Mouse (Mus musculus) C2C12 (cell line): ENCODE results near the gene Cpne8. TPM values are rescaled to one million over a fixed set of nuclear protein-coding genes. Genes with fewer than 3 reads are reported as not detected.
"Not testable (repeated sequence)": the region's sequence is repeated elsewhere in the genome, so short reads cannot be mapped to it uniquely, and the experiment has no call there.

Experiments used
- H3K27me3 ChIP-seq: one replicate; pipeline ENCODE4 v1.6.1; 2011; ENCODE audit not compliant: control insufficient read depth, insufficient read depth, insufficient read length
- H3K36me3 ChIP-seq: one replicate; pipeline ENCODE4 v1.6.1; 2011; ENCODE audit not compliant: control insufficient read depth, insufficient read depth
- H3K4me3 ChIP-seq: one replicate; pipeline ENCODE4 v1.5.1; 2011; ENCODE audit warnings: mild to moderate bottlenecking, control low read depth; ENCODE audit not compliant: poor library complexity, insufficient read depth, severe bottlenecking
- H3K79me2 ChIP-seq: one replicate; pipeline ENCODE4 v1.6.1; 2011; ENCODE audit not compliant: control insufficient read depth, insufficient read depth
- H3K79me3 ChIP-seq: one replicate; pipeline ENCODE4 v1.6.1; 2011; ENCODE audit warnings: low read depth, control low read depth
- H3ac ChIP-seq: one replicate; pipeline ENCODE3; 2011; ENCODE audit warnings: low read depth; ENCODE audit not compliant: control insufficient read depth, insufficient read length
- CEBPB ChIP-seq: IDR thresholded peaks from one replicate; pipeline ENCODE4 v1.6.1; 2011; ENCODE audit warnings: low read depth, mild to moderate bottlenecking, control low read depth, moderate library complexity
- CTCF ChIP-seq: IDR thresholded peaks from one replicate; pipeline ENCODE4 v1.5.1; 2011; ENCODE audit not compliant: control insufficient read depth, insufficient read depth, insufficient read length
- FOSL1 ChIP-seq: IDR thresholded peaks from one replicate; pipeline ENCODE4 v1.8.0; 2011; ENCODE audit warnings: mild to moderate bottlenecking, low read length; ENCODE audit not compliant: poor library complexity, insufficient read depth, severe bottlenecking
- MAX ChIP-seq: IDR thresholded peaks from one replicate; pipeline ENCODE4 v1.6.1; 2011; ENCODE audit warnings: mild to moderate bottlenecking, control low read depth
- MYOD1 ChIP-seq: IDR thresholded peaks from one replicate; pipeline ENCODE4 v1.6.1; 2011; ENCODE audit warnings: low read depth; ENCODE audit not compliant: control insufficient read depth, insufficient read length
- MYOG ChIP-seq: IDR thresholded peaks from one replicate; pipeline ENCODE4 v1.6.1; 2011; ENCODE audit not compliant: control insufficient read depth, insufficient read length; ENCODE audit errors: extremely low read depth
- USF1 ChIP-seq: IDR thresholded peaks from one replicate; pipeline ENCODE4 v1.6.1; 2011; ENCODE audit warnings: low read depth, mild to moderate bottlenecking, control low read depth, moderate library complexity
- polyA plus RNA-seq: library from polyadenylated mRNA; unstranded; fragments of >200 nt; fragmentation: generic; extraction: Trizol; gene quantifications from one replicate; pipeline ENCODE4 v1.2.1, GENCODE M21; 2012; ENCODE audit warnings: missing spikeins

Gene Cpne8
- polyA plus RNA-seq, 1 experiment, result 5.4 TPM

GRCm38 (mm10) chr15:90624201-90624600 is 55.0 kb downstream of the Cpne8 start:
- no peak overlapping the region for H3ac ChIP-seq
- H3K4me3 ChIP-seq, result no peak overlapping the region
- no peaks in the 10 kb centered on the region for H3K27me3 ChIP-seq
- H3K79me3 ChIP-seq, result no peaks in the 10 kb centered on the region
- no peaks in the 10 kb centered on the region for H3K79me2 ChIP-seq
- TF ChIP-seq MYOD1, result no peak
- TF ChIP-seq MYOG, result no peak
- TF ChIP-seq CEBPB, result no peak
- no peak for TF ChIP-seq FOSL1
- TF ChIP-seq CTCF, result no peak
- TF ChIP-seq USF1, result no peak
- no peak for TF ChIP-seq MAX
- no peaks in the 10 kb centered on the region for H3K36me3 ChIP-seq

DNA sequence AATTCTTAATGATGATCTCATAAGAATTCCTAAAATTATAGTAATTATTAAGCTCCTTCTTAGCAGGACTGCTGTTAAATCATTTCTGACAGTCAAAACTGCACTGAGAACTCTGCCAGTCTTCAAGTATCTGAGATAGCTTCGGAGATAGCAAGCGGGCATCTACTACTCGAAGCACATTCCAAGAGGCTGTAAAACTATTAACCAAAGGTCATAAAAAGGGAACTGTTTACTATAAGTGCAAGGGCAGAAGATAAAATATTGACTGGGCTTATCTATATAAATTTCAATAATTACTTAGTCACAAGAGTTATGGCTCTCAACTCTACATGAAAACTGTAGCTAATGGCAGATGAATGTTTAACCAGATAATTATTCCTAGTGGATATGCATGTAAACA is 57.2 kb downstream of the Cpne8 start:
- TF ChIP-seq MYOD1 (no peak), CEBPB (no peak), USF1 (no peak), CTCF (no peak), MAX (no peak), FOSL1 (no peak)
- Histone ChIP-seq H3K4me3 (no peak overlapping the region), H3K36me3 (no peaks in the 10 kb centered on the region)

DNA sequence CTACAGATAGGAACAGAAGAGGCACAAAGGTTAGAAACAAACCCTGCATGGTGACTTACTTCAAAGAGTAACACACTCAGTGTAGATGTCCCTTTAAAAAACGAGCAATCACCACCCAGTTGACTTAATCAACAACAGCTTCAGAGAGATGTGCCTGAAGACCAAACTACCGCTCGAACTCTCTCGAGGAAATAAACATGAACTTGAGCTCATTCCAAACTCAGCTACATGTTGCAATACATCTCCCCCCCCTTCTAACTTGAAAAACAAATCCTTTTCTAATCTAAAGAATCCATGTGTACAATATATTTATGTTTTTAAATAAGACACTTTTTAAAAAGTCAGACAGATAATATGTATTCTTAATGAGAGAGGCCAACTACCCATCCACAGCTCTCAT is 59.5 kb downstream of the Cpne8 start:
- Histone ChIP-seq H3K79me3 (no peaks in the 10 kb centered on the region), H3K27me3 (no peaks in the 10 kb centered on the region), H3ac (no peak overlapping the region), H3K4me3 (no peak overlapping the region), H3K36me3 (no peaks in the 10 kb centered on the region), H3K79me2 (no peaks in the 10 kb centered on the region)
- TF ChIP-seq FOSL1, result no peak
- TF ChIP-seq MYOG, result no peak
- no peak for TF ChIP-seq CEBPB
- TF ChIP-seq MAX, result no peak
- TF ChIP-seq MYOD1, result no peak

More for the DNA sequence above, 57.2 kb downstream of the Cpne8 start:
- no peak overlapping the region for H3ac ChIP-seq
- no peaks in the 10 kb centered on the region for H3K79me3 ChIP-seq
- no peaks in the 10 kb centered on the region for H3K79me2 ChIP-seq
- H3K27me3 ChIP-seq, result no peaks in the 10 kb centered on the region

DNA sequence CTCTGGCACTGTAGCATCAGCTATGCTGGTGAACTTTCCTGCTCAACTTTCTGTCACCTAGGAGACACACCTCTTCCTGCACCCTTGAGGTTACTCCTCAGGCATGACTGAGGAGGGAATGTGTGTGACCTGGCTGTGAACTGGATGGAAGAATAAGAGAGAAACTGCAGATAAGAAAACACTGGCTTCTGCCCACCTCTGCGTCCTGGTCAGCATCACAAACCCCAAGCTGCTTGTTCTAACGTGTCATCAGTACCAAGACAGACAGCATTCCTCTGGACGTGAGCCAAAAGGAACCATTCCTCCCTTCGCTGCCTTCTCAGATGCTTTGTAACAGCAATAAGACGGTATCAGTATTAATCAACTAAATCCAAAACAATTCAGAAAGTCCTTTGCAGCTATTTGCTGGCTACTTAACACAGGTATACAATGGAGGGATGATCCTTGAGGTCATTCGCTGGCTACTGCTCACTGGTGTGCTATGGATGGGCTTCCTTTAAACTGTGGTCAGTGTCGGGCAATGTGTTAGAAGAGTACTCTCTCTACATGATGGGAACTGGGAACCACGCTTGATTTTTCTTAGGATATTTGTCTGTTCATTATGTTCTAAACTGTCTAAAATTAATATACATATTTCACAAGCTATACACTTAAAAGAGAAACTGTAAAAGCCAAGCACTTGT is 63.0 kb downstream of the Cpne8 start:
- TF ChIP-seq FOSL1, result no peak
- no peak for TF ChIP-seq USF1
- no peak for TF ChIP-seq MYOG
- no peak for TF ChIP-seq CEBPB
- TF ChIP-seq MAX, result no peak
- TF ChIP-seq MYOD1, result no peak
- TF ChIP-seq CTCF, result no peak
- Histone ChIP-seq H3ac (no peak overlapping the region), H3K79me2 (no peaks in the 10 kb centered on the region), H3K79me3 (no peaks in the 10 kb centered on the region), H3K36me3 (no peaks in the 10 kb centered on the region), H3K4me3 (no peak overlapping the region), H3K27me3 (no peaks in the 10 kb centered on the region)

DNA sequence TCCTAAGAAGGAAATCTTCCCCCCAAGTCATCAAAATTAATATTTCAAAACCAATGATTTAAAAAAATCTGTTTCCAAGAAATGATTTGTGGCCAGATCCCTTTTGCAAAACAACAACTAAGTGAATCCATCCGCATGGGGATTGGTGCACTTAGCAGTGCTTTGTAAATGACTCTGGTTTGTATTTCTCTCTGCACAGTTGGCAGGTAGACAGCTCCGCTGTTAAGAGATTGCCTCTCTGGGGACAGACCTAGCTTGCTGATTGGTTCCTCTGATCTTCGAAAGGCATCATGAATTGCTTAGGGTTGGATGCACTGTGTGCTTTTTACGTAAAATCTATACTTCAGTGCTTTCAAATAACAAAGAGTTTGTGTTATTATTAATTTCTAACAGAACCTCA is 68.5 kb downstream of the Cpne8 start:
- H3K27me3 ChIP-seq, H3K4me3 ChIP-seq, H3ac ChIP-seq, H3K79me2 ChIP-seq, H3K36me3 ChIP-seq, H3K79me3 ChIP-seq: not testable (repeated sequence)

DNA sequence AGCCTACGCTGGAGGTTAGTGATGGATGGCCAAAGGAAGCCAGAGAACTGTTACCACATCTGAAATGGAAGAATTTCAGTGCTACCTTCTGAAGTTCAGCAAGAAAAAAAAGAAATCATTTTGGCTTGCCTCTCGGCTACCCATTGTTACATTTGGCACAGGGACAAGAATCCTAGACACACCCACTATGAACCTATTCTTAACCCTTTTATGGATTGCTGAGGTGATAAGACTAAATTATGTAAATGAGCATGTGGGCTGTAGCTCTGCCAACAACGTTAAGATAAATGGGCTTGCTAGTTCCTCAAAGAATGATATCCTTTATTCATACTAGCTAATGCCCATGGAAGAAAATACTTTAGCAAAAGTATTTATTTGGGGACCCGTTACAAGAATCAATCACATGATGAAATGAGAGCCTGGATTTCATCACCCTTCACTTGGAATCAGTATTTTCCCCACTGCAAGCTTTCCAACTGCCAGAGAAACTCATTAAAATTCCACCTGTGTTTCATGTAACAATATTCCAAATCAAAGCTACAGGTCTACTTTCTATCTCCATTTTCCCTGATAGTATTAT is 69.3 kb downstream of the Cpne8 start:
- Histone ChIP-seq H3K36me3 (no peaks in the 10 kb centered on the region), H3K79me3 (no peaks in the 10 kb centered on the region), H3ac (no peak overlapping the region), H3K79me2 (no peaks in the 10 kb centered on the region), H3K27me3 (no peaks in the 10 kb centered on the region), H3K4me3 (no peak overlapping the region)
- TF ChIP-seq FOSL1 (no peak), MYOG (no peak), USF1 (no peak)
